Mouse (Mus musculus): ENCODE data around the gene Wipf1.

GRCm38 (mm10) chr2:73453085-73453484, 76.4 kb downstream of the Wipf1 start:
- TF ChIP-seq USF1 (IDR thresholded peaks at IDR 0.05; ENCODE audit: low read depth) (no peak), MAX (IDR thresholded peaks at IDR 0.05; ENCODE audit: low read depth) (no peak), MYOD1 (IDR thresholded peaks at IDR 0.05; ENCODE audit: control insufficient read depth in 1 of 3, insufficient read length in 2 of 3, low read depth in 2 of 3) (peak in 2 of 3 experiments; percentile 72 to 78), POLR2A (IDR thresholded peaks at IDR 0.05; ENCODE audit: insufficient read length, low read depth) (no peak)
